Mouse (Mus musculus): ENCODE data around the gene Avil. TPM values are rescaled to one million over a fixed set of nuclear protein-coding genes. Genes with fewer than 3 reads are reported as not detected.

Gene Avil
- polyA plus RNA-seq, 1 experiment = not detected

DNA sequence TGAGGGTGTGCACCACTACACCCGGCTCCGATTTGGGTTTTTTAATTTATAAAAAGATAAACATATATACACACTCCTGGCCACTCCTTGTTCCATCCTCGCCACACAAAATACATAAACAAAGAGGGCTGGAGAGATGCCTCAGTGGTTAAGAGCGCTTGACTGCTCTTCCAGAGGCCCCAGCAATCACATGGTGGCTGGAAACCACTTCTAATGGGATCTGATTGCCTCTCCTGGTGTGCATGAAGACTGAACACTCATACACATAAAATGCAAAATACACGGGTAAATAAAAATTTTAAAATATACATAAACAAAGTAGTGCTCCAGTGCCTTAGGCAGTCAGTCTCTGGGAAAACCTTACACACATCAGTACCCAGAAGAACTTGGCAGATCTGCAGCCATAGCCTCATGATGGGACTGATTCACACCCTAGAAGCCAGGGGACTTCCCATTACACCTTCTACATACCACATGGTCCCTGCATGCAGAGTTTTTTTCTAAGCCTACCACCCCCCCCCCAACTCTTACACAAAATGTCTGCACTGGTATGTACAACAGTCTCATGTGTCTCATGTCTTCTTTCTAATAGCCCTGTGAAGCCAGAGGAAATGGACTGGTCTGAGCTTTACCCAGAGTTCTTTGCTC, 42.1 kb downstream of the Avil start:
- Histone ChIP-seq H3K4me3 (replicated peaks; ENCODE audit: control insufficient read depth, low read depth, low read length) (peak overlapping the region; percentile 82), H3K27ac (ENCODE audit: control insufficient read depth, insufficient read depth, low read depth, low read length, poor library complexity) (no peak overlapping the region), H3K4me1 (ENCODE audit: control insufficient read depth, insufficient read depth, low read length) (peaks cover 1% of the 10 kb centered on the region; the same call in 1 of the 2 replicates)
- WGBS = 14% methylated on average over 5 of the region's 5 CpGs
- TF ChIP-seq CTCF (IDR thresholded peaks at IDR 0.05; ENCODE audit: control insufficient read depth, insufficient read depth, low read length) (no peak), POLR2A (IDR thresholded peaks at IDR 0.05; ENCODE audit: borderline replicate concordance, control insufficient read depth, low read depth, low read length) (no peak)

DNA sequence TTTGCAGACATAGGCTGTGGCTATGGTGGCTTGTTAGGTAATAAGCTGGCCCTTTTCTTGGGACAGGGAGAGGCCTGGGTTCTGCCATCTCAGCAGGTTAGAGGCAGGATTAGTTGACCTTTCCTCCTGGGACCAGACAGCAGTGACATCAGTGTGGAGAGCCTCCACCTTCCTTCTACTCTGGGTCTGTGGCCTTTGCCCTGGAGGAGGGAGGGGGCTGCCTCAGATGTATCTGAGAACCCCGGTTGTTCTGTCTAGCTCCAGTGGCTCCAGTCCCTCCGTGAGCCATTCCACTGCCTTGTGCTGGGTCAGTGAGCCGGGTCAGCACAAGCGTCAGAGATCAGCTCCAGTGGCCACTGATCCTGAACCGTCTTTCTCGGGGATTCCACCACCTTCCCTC, 42.7 kb downstream of the Avil start:
- H3K4me3 ChIP-seq (replicated peaks; ENCODE audit: control insufficient read depth, low read depth, low read length) = no peak overlapping the region
- TF ChIP-seq POLR2A (IDR thresholded peaks at IDR 0.05; ENCODE audit: borderline replicate concordance, control insufficient read depth, low read depth, low read length) (no peak), CTCF (IDR thresholded peaks at IDR 0.05; ENCODE audit: control insufficient read depth, insufficient read depth, low read length) (no peak)
- no peak overlapping the region for H3K27ac ChIP-seq (ENCODE audit: control insufficient read depth, insufficient read depth, low read depth, low read length, poor library complexity)
- H3K4me1 ChIP-seq (ENCODE audit: control insufficient read depth, insufficient read depth, low read length) = peaks cover 1% of the 10 kb centered on the region; the same call in 1 of the 2 replicates
- WGBS = 90% methylated on average over 6 of the region's 6 CpGs

DNA sequence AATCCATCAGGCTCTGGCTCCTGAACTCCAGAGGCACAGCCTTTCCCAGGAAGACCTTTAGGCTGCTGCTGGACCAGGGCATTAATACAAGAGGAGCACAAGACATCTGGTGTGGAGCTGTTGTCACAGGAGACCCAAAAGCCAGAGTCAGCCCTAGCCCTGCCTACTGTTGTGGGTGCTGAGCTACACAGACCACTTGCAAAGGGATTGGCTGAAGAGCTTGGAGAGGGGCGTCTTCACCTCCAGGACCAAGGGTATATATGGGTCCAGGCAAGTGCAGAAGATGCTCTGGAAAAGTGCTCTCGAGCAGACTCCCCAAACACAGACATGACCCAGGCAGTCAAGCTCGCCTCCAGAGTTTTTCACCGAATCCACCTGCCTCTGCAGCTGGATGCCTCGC, 47.4 kb downstream of the Avil start, which contains the start of gene Cyp27b1:
Gene Cyp27b1, plus strand, starts transcription at position 297 of the 400 bp plus-strand sequence.
- no peak within 1 kb of the TSS for H3K4me3 ChIP-seq (replicated peaks; ENCODE audit: control insufficient read depth, low read depth, low read length)
- no peak for TF ChIP-seq CTCF (IDR thresholded peaks at IDR 0.05; ENCODE audit: control insufficient read depth, insufficient read depth, low read length)
- TF ChIP-seq POLR2A (IDR thresholded peaks at IDR 0.05; ENCODE audit: borderline replicate concordance, control insufficient read depth, low read depth, low read length) = no peak
- H3K27ac ChIP-seq (ENCODE audit: control insufficient read depth, insufficient read depth, low read depth, low read length, poor library complexity) = no peak within 1 kb of the TSS
- 38% methylated on average over 5 of the region's 5 CpGs for WGBS
- H3K4me1 ChIP-seq (ENCODE audit: control insufficient read depth, insufficient read depth, low read length) = no peaks in the 10 kb centered on the region

DNA sequence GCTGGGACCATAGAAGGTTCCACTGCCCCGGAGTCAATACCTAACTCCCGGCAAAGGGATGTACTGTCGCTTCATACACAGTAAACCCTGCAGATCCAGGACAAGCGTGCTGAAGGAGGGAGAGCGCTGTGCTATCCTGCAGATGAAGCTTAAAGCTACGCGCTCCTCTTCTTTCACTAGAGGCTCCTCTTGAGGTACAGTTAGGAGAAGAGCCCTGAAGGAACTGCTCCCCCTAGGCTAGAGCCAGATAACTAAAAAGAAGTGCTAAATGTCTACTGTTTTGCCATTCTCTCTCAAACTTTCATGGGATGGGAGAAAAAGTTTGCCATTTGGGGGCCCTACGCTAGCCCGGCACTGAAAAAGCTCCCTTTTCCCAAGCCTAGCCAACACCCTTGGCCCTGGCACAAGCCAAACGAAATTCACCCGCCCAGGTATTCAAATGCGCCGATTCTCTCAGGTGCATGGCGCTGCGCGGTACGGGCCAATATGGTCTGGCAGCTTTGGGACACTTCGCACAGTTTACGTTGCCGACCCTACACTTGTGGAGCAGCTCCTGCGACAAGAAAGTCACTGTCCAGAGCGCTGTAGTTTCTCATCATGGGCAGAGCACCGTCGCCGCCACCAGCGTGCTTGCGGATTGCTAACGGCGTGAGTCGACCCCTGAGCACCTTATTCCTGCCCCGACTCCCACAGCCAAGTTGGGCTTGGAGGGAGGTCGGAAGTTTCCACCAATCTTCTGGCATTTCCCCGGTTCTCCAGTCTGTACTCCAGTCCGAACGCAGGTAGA, 48.3 kb downstream of the Avil start:
- no peak for TF ChIP-seq CTCF (IDR thresholded peaks at IDR 0.05; ENCODE audit: control insufficient read depth, insufficient read depth, low read length)
- WGBS = 7% methylated on average over 35 of the region's 35 CpGs
- H3K27ac ChIP-seq (ENCODE audit: control insufficient read depth, insufficient read depth, low read depth, low read length, poor library complexity) = no peak overlapping the region
- H3K4me1 ChIP-seq (ENCODE audit: control insufficient read depth, insufficient read depth, low read length) = no peaks in the 10 kb centered on the region
- H3K4me3 ChIP-seq (replicated peaks; ENCODE audit: control insufficient read depth, low read depth, low read length) = no peak overlapping the region

DNA sequence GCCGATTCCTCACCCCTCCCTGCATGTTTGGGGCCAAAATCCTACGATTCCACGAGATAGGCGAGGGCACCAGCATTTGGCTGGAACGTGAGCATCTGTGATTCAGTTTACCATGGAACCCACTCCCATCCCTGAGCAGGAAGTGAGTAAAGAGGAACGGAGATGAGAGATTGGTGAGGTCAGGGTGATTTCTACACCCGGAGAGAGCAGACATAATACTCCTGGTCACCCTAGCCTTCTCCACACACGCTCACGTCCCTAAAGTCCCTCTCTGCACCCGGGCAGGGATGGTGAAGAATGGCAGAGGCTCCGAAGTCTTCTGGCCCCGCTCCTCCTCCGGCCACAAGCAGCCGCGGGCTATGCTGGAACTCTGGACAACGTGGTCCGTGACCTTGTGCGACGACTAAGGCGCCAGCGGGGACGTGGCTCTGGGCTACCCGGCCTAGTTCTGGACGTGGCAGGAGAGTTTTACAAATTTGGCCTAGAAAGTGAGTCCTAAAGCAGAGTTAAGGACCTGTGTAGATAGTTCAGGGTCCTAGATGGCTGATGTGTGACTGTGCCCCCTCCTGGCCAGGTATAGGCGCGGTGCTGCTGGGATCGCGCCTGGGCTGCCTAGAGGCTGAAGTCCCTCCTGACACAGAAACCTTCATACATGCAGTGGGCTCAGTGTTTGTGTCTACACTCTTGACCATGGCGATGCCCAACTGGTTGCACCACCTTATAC, 49.0 kb downstream of the Avil start:
- Histone ChIP-seq H3K27ac (ENCODE audit: control insufficient read depth, insufficient read depth, low read depth, low read length, poor library complexity) (no peak overlapping the region), H3K4me3 (replicated peaks; ENCODE audit: control insufficient read depth, low read depth, low read length) (no peak overlapping the region), H3K4me1 (ENCODE audit: control insufficient read depth, insufficient read depth, low read length) (no peaks in the 10 kb centered on the region)
- TF ChIP-seq CTCF (IDR thresholded peaks at IDR 0.05; ENCODE audit: control insufficient read depth, insufficient read depth, low read length) = no peak
- TF ChIP-seq POLR2A (IDR thresholded peaks at IDR 0.05; ENCODE audit: borderline replicate concordance, control insufficient read depth, low read depth, low read length) = no peak
- 4% methylated on average over 29 of the region's 29 CpGs for WGBS

DNA sequence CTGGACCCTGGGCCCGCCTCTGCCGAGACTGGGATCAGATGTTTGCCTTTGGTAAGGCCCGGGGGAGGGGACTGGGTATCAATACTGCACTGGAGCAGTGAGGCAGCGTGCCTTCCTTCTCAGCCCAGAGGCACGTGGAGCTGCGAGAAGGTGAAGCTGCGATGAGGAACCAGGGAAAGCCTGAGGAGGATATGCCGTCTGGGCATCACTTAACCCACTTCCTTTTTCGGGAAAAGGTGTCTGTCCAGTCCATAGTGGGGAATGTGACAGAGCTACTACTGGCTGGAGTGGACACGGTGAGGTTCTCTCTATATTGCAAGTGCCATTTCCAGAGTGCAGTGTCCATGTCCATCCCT, 49.6 kb downstream of the Avil start:
- no peak overlapping the region for H3K27ac ChIP-seq (ENCODE audit: control insufficient read depth, insufficient read depth, low read depth, low read length, poor library complexity)
- H3K4me1 ChIP-seq (ENCODE audit: control insufficient read depth, insufficient read depth, low read length) = no peaks in the 10 kb centered on the region
- TF ChIP-seq POLR2A (IDR thresholded peaks at IDR 0.05; ENCODE audit: borderline replicate concordance, control insufficient read depth, low read depth, low read length) (no peak), CTCF (IDR thresholded peaks at IDR 0.05; ENCODE audit: control insufficient read depth, insufficient read depth, low read length) (no peak)
- 5% methylated on average over 10 of the region's 10 CpGs for WGBS
- no peak overlapping the region for H3K4me3 ChIP-seq (replicated peaks; ENCODE audit: control insufficient read depth, low read depth, low read length)

DNA sequence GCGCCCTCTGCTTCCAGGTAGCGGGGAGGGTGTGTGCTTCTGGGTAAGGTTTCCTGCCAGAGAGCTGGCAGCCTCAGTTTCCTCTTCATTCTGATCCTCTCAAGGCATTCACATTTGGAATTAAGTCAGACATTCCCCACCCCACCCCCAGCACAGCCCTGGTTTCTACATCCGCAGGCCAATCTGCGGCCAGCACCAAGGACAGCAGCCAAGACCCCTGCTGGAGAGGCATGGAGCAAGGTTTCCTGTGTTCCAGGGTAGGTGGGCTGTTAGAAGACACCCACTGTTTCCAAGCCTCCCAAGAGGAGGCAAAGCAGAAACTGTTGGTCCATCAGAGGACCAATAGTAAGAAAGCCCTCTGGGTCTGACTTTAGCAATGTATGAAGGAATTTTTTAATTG, 54.1 kb downstream of the Avil start:
- 86% methylated on average over 4 of the region's 4 CpGs for WGBS
- Histone ChIP-seq H3K4me1 (ENCODE audit: control insufficient read depth, insufficient read depth, low read length) (peaks cover 1% of the 10 kb centered on the region; the same call in 1 of the 2 replicates), H3K4me3 (replicated peaks; ENCODE audit: control insufficient read depth, low read depth, low read length) (no peak overlapping the region), H3K27ac (ENCODE audit: control insufficient read depth, insufficient read depth, low read depth, low read length, poor library complexity) (no peak overlapping the region)
- TF ChIP-seq POLR2A (IDR thresholded peaks at IDR 0.05; ENCODE audit: borderline replicate concordance, control insufficient read depth, low read depth, low read length) = no peak
- TF ChIP-seq CTCF (IDR thresholded peaks at IDR 0.05; ENCODE audit: control insufficient read depth, insufficient read depth, low read length) = no peak

DNA sequence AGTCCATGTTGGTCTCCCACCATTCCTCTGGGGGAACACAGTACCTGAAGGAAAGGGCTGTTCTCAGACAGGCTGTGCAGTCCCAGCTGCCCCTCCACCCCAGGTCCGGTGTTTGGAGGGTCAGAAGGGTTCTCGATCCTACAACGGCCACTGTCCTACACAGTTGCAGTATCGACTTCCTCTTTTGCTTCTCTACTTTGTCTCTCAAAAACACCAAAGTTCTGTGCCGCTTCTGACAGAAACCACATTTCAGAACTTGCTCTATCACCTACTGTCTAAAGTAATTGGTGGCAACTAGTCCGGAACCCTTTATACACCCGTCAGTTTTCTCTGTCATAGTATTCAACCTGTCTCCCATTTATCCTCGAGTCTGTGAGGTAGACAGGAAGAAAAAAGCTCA, 54.9 kb downstream of the Avil start:
- H3K4me1 ChIP-seq (ENCODE audit: control insufficient read depth, insufficient read depth, low read length) = peaks cover 1% of the 10 kb centered on the region; the same call in 1 of the 2 replicates
- no peak for TF ChIP-seq CTCF (IDR thresholded peaks at IDR 0.05; ENCODE audit: control insufficient read depth, insufficient read depth, low read length)
- TF ChIP-seq POLR2A (IDR thresholded peaks at IDR 0.05; ENCODE audit: borderline replicate concordance, control insufficient read depth, low read depth, low read length) = no peak
- H3K27ac ChIP-seq (ENCODE audit: control insufficient read depth, insufficient read depth, low read depth, low read length, poor library complexity) = no peak overlapping the region
- WGBS = 7% methylated on average over 8 of the region's 8 CpGs
- no peak overlapping the region for H3K4me3 ChIP-seq (replicated peaks; ENCODE audit: control insufficient read depth, low read depth, low read length)
